Mouse (Mus musculus): ENCODE results near the gene Txndc17. TPM values are rescaled to one million over a fixed set of nuclear protein-coding genes. Genes with fewer than 3 reads are reported as not detected.

Txndc17 gene
- total RNA-seq, 2 experiments from 2014 or later = 37.9 to 40.3 TPM

DNA sequence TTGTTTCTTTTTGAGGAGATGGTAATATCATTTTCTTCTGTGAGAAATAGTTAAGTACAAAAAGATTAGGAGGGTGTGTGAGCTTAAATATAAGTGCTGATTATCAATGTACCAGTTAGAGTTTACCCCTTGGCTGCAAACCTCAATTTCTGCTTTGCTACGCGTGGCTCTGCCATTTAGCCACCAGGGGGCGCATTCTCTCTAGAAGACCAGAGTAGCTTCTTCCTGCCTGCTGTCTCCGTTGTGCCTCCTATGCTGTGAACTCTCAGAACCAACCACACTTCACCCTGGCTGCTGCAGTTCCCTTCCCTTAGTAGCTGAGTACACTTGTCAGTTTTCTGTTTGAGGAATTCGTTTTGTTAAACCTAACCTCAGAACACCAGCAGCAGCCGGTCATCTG is 13.9 kb downstream of the Txndc17 start:
- peak; percentile 78 for DNase-seq

DNA sequence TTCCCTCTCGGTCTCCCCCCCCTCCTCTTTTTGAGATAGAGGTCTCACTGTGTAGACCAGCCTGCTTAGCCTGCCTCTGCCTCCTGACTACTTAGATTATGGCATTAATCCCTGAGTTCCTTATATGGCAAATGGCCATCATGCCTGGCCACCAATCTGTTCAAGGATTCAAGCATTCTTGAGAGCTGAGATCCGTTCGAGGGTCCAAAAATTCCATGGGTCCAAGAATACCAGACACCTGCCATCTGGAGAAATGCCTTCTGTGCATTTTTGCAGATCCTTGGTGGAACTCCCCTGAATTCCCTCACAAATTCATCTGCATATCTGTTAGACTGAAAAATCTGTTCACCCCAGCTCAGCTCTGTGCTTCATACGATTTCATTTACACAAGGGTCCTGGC is 16.1 kb downstream of the Txndc17 start:
- no peak for DNase-seq

DNA sequence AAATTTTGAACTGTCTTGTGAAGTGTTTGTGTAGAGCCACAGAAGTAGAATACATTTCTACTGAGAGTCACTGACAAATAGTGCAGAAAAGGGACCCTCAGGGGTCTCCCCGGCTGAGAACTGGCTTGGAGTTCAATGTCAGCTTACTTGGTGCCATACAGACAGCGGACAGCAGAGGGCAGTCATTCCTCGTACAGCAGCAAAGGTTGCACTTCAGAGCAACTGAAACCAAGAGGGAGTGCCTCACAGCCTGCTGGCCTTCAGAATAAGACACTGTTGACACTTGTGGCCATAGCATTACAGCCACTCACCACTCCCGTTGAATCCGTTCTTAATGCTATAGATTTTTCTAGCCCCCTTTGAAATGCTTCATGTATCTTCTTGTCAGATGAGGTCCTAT is 17.5 kb downstream of the Txndc17 start:
- peak; percentile 81 for DNase-seq

DNA sequence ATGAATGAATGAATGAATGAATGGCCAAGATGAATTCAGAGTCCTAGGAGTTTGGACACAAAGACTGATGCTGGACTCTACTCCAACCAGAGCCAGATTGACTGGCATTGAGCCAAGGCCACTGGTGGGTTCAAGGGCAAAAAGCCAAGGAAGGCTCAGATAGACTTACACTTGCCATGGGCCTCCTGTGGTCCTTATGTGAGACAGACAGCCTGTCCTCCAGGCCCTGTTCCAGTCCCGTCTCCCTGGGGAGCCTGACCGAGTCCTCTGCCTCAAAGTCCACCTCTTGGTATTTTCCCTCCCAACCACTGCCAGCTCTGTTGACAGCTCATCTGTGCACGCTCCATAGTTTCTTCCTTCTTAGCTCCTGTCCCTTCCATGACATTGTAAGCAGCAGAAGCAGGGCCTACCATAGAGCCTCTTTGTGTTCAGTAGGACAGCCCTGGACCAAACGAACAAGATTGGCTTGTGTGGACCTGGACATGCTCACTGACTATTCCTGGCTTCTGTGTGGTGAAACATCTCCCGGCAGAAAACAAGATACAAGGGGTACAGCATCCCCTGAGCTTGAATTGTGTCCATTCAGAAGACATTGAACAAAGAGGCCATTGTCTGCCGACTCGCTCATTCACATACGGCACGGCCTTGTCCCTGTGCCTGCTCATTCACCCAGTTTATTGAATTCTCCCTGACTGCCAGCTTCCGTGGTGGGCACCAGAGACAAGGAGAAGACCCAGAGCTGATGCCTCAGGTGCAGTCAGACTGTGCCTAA is 18.9 kb downstream of the Txndc17 start:
- DNase-seq = no peak

DNA sequence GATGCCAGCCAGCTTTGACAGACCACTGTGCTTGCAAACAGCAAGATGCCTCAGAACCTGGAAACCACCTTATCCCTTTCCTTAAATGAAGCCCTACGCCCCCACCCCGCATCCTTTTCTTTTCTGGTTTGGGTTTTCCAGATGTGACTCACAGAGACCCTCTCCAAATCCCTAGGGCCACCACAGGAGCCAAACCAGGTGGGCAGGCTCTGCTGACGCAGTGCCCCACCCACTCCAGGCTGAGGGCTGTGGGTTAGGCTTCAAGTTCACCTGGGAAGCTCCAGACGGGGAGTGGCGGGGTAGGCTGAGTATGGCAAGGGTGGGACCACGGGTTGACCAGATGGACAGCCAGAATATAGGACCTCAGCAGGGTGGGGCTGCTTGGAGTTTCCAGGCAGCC is 19.6 kb downstream of the Txndc17 start:
- no peak for DNase-seq

GRCm38 (mm10) chr11:72228513-72228912 is 21.2 kb downstream of the Txndc17 start:
- DNase-seq = no peak

DNA sequence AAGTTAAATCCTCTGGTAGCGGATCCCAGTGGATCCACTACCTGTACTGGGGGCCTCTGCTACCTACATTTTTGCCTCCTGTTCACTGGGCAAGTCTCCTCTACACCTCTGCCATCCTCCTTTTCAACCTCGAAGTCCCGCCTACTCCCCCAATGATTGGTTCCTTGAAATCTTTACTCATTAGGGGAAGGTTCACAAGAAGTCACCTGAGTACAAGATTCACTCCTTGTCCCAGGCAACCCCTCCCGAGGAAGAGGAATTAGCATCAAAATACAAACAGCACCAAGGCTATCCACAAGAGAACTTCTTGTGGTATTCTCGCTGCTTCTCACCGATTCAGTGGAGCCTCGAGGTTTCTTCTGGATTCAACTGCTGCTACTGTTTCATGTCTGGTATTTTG is 24.7 kb downstream of the Txndc17 start:
- DNase-seq = no peak

DNA sequence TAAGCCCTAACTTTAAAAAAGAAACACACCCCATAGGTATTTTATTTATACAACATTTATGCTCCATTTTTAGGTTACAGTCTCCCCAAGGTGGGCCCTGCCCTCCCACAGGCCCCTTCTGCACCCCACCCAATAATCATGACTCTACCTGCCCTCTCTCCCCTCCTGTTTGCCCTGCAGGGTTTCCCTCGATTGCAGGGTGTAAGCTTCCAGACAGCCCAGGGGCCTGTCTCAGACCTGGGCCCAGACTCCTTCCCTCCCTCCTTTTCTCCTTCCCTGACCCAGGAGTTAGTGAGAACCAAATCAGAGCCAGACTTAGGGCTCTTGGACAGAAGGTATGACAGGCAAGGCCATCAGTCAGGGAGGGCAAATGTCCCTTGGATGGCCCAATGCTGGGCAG is 25.6 kb downstream of the Txndc17 start:
- DNase-seq = no peak

DNA sequence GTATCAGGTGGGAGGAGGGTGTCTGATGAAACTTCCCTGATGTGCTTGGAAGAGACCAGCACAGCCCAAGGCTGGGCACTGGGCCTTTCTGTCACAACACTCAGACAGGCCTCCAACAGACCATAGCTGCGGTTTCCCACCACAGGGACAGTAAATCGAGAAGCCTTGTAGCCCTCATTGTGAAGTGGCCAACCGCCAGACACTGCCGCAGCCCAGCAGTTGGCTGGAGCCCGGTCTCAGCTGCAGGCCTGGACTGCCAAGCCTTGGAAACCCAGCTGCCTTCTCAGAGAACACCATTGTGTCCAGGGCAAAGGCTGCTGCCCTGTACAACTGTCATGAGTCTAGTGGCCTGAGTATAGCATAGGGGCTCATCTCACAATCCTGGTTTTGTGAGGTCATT is 26.7 kb downstream of the Txndc17 start:
- DNase-seq = peak; percentile 71

- DNase-seq = no peak
These were observed 32.9 kb downstream of the Txndc17 start for GRCm38 (mm10) chr11:72240062-72240860.

DNA sequence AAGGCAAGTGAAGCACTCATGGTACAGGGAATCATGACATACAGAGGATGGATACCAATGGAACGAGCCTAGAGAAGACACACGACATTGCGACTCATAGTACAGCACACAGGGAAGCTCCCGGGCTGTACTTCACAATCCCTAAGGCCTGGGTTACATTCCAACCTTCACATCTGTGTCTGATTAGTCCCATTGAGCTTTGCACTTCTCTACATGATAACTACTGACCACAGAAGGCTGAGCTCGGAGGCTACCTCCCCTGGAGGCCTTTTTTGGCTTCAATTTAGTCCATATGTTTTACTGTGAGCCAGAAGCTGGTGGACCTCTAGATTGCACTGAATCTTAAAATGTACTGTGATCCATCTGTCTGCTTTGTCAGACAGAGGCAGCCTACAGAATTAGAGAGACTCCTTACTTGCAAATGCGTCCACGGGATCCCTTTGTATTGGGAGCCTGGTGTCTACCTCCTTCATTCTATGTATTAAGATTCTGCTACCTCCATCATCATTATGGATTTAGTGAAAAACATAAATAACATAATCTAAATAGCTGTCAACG is 37.9 kb downstream of the Txndc17 start:
- no peak for DNase-seq

- no peak for DNase-seq
These were observed 48.3 kb downstream of the Txndc17 start for GRCm38 (mm10) chr11:72255629-72256028.

DNA sequence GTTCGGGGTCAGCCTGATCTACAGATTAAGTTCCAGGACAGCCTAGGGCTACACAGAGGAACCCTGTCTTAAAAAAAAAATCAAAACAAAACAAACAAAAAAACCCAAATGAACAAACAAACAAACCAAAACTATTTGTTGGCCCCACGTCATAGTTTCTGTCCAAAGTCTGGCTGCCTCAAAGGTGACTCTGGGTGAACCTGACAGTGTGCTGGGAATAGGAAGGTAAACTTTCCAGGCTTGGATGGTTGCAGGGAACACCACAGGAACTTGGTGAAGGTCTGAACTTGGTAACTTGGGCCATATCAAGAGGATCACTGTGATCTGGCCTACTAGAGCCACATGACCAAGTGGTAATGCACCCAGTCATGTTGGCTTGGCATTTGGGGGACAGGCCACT is 49.1 kb downstream of the Txndc17 start:
- DNase-seq = no peak

Other genes with a start within 250 kb of the Txndc17 start
- under 1 TPM; 0.16 to 0.23 TPM for gene Aipl1, start 170.0 kb upstream of the Txndc17 start, total RNA-seq (2021)
- gene Pimreg, start 165.5 kb upstream of the Txndc17 start, total RNA-seq (2021) = 10 to 100 TPM in 1 of 2 experiments, 1 to 10 TPM in 1; 9.8 to 12.4 TPM
- 1 to 10 TPM; 2.2 to 2.5 TPM for gene Pitpnm3, start 71.8 kb upstream of the Txndc17 start, total RNA-seq (2021)
- under 1 TPM; 0.31 to 0.45 TPM for gene Gm43951, start 707 bp upstream of the Txndc17 start, total RNA-seq (2021)
- 1 to 10 TPM; 2.0 to 5.6 TPM for gene 4933427D14Rik, start 88 bp upstream of the Txndc17 start, total RNA-seq (2021)
- 1 to 10 TPM; 8.2 to 9.2 TPM for gene Med31, start 8.0 kb downstream of the Txndc17 start, total RNA-seq (2021)
- 10 to 100 TPM in 1 of 2 experiments, under 1 TPM in 1; 0.33 to 10.5 TPM for gene Slc13a5, start 59.7 kb downstream of the Txndc17 start, total RNA-seq (2021)
- gene Xaf1, start 94.1 kb downstream of the Txndc17 start, total RNA-seq (2021) = 1 to 10 TPM; 9.3 to 9.8 TPM
- gene Fbxo39, start 106.9 kb downstream of the Txndc17 start, total RNA-seq (2021) = not detected
- 1 to 10 TPM; 1.2 to 1.4 TPM for gene Tekt1, start 154.9 kb downstream of the Txndc17 start, total RNA-seq (2021)
- gene Smtnl2, start 204.2 kb downstream of the Txndc17 start, total RNA-seq (2021) = 100 to 1,000 TPM; 145 to 153 TPM
- gene Ggt6, start 228.0 kb downstream of the Txndc17 start, total RNA-seq (2021) = under 1 TPM in 1 of 2 experiments, not detected in 1; 0.28 TPM
- gene Mybbp1a, start 233.8 kb downstream of the Txndc17 start, total RNA-seq (2021) = 10 to 100 TPM; 74.5 to 75.9 TPM